Mouse (Mus musculus): ENCODE measurements around the gene Narf.

Gene Narf

GRCm38 (mm10) chr11:121237345-121238128, 484 bp downstream of the Narf start:
- no peak for DNase-seq

- no peak for DNase-seq
Observed at GRCm38 (mm10) chr11:121239669-121240068, 2.6 kb downstream of the Narf start.

- DNase-seq: no peak
Observed at GRCm38 (mm10) chr11:121250196-121250595, 13.1 kb downstream of the Narf start.

GRCm38 (mm10) chr11:121259160-121260100, 22.4 kb downstream of the Narf start, which contains the start of gene Foxk2:
TSS of gene Foxk2 (plus strand) at chr11:121259990.
- DNase-seq: peak; percentile 96

- peak; percentile 65 for DNase-seq
Observed at GRCm38 (mm10) chr11:121260211-121260906, 23.3 kb downstream of the Narf start.

- DNase-seq: no peak
Observed at GRCm38 (mm10) chr11:121261074-121261473, 24.0 kb downstream of the Narf start.

GRCm38 (mm10) chr11:121277516-121277915, 40.5 kb downstream of the Narf start:
- DNase-seq: no peak

GRCm38 (mm10) chr11:121278011-121278410, 41.0 kb downstream of the Narf start:
- no peak for DNase-seq

- no peak for DNase-seq
Observed at GRCm38 (mm10) chr11:121282911-121283310, 45.9 kb downstream of the Narf start.

- no peak for DNase-seq
Observed at GRCm38 (mm10) chr11:121289859-121290258, 52.8 kb downstream of the Narf start.

GRCm38 (mm10) chr11:121294771-121295170, 57.7 kb downstream of the Narf start:
- no peak for DNase-seq

- DNase-seq: no peak
Observed at GRCm38 (mm10) chr11:121298493-121298892, 61.4 kb downstream of the Narf start.

- no peak for DNase-seq
Observed at GRCm38 (mm10) chr11:121300265-121300664, 63.2 kb downstream of the Narf start.

- DNase-seq: no peak
Observed at GRCm38 (mm10) chr11:121305371-121305770, 68.3 kb downstream of the Narf start.
